Mouse (Mus musculus) urinary bladder, postnatal 10 days (tissue): ENCODE measurements around the gene Cfap46.

Source experiments
- DNase-seq: peaks from one replicate; pipeline ENCODE4 v3.0.0; 2022; ENCODE audit warnings: low spot score

Gene Cfap46

GRCm38 (mm10) chr7:139683706-139684552, at the start of gene Cfap46:
Gene Cfap46, minus strand, starts transcription at chr7:139683817.
- DNase-seq = peak; percentile 30

- DNase-seq = no peak
Measured at GRCm38 (mm10) chr7:139731276-139731696, 47.7 kb upstream of the Cfap46 start.

- no peak for DNase-seq
Measured at GRCm38 (mm10) chr7:139727072-139727471, 43.5 kb upstream of the Cfap46 start.

DNA sequence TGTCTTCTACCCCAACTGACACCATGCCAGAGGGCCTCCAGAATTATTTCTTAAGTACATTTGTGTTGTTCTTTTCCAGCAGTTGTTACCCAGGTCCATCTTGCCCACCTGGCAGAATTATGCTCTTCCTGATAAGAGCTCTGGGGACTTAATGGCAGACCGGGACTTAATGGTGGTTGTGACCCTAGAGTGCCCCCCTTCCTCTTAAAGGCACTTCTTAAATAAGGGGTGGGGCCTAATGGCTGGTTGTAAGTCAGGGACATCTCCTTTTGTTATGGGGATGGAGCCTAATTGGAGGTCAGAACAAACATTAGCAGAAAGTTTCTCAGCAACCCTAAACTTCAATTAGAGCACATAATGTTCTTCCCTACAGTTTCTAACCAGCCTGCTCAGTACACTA, 42.0 kb upstream of the Cfap46 start:
- no peak for DNase-seq

GRCm38 (mm10) chr7:139723986-139724385, 40.4 kb upstream of the Cfap46 start:
- DNase-seq = no peak

GRCm38 (mm10) chr7:139721196-139721595, 37.6 kb upstream of the Cfap46 start:
- no peak for DNase-seq

GRCm38 (mm10) chr7:139717781-139718180, 34.2 kb upstream of the Cfap46 start:
- no peak for DNase-seq

GRCm38 (mm10) chr7:139711821-139712220, 28.2 kb upstream of the Cfap46 start:
- DNase-seq = no peak

GRCm38 (mm10) chr7:139706411-139707120, 22.9 kb upstream of the Cfap46 start:
- no peak for DNase-seq

DNA sequence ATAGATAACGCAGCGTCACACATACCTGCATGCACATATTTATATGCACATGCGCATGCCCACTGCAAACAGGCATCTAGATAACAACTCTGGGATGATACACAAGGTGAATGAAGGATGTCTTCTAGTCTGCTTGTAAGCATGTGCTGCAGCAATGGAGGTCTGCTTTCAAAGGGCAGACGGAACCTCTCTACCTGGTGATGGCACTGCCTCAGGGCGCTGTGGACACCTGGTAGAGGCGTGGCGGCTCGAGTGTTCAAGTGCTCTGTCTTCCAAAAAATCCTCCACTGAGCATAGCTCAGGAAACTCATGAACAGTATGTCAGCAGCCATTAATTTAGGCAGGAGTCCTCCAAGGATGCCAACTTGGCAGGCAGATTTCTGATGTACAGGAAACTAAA, 22.2 kb upstream of the Cfap46 start:
- no peak for DNase-seq

GRCm38 (mm10) chr7:139705081-139705480, 21.5 kb upstream of the Cfap46 start:
- DNase-seq = no peak

DNA sequence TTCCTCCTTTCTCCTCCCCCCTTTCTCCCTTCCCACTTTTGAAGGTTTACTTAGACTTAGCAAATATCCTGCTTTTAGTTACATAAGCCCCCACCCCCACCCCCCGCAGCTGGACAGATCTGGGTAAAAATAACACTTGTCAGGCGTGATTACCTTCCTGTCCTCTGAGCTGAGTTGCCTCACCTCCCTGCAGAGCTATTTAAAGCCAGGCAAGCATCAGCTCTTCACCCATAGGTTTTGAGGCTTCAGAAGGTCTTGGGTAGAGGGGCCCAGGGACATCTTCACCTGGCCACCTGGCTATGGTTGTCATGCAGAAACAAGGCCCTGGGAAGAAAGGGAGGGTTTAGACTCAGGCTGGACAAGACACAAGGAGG, 20.2 kb upstream of the Cfap46 start:
- no peak for DNase-seq

DNA sequence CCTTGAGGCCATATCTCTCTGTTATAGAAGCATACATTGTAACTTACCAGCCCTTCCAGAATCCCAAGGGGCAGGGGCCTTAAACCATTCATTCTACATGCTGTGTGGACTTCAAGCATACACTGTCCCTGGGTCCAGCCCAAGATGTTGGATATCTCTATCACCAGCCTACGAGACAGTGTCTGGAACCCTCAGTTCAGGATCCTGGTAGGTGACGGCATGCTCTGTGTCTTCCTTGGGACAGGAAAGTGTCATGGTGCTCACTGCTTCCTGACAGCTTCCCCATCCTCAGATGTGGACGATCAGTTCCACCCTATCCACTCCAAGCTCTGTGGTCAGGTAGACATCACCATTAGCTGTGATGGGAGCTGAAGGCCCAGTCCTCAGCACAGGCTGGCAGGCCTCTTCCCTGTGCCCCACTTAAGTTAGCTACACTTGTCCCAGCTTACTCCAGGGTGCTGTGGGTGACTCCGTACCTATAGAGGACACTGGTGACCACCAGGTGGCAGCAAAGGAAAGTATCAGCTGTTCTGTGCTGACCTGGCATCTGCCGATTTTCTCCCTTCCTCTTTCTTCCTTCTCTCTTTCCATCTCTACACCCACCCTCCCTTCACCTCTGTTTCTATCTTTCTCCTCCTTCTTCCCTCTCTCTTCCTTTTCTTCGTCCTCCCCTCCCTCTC, 19.7 kb upstream of the Cfap46 start:
- DNase-seq = peak; percentile 53

DNA sequence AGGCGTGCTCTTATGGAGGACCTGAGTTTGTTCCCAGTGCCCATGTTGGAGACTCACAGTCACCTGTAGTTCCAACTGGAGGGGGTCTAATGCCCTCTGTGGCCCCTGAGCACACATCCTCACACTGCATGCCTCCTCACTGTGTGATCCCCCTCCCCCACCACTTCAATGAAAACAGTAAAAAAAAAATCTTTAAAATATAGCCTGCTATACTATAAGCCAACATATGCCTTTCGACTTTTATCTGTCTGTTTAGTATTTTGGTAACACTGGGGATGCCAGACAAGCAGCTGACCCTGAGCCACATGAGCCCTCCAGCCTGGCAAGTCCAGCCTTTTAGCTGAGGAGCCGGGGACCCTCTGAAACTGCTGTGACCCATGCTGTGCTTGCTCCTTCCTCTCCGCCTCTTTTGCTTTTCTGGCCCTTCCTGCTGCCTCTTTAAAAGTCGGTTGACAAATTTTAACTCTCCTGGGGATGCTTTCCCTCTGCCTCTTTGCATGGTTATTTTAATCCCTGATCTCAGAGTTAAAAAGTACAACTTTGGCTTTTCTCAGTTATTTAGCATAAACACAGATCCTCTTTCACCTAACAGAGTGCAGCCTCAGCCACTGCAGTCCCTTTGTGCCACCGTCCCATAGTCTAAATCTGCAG, 18.2 kb upstream of the Cfap46 start:
- DNase-seq = no peak

GRCm38 (mm10) chr7:139692641-139693294, 9.2 kb upstream of the Cfap46 start:
- no peak for DNase-seq

- no peak for DNase-seq
Measured at GRCm38 (mm10) chr7:139692211-139692610, 8.6 kb upstream of the Cfap46 start.

GRCm38 (mm10) chr7:139685336-139685735, 1.7 kb upstream of the Cfap46 start:
- no peak for DNase-seq

- DNase-seq = peak; percentile 53
Measured at GRCm38 (mm10) chr7:139684553-139684929, 924 bp upstream of the Cfap46 start.

DNA sequence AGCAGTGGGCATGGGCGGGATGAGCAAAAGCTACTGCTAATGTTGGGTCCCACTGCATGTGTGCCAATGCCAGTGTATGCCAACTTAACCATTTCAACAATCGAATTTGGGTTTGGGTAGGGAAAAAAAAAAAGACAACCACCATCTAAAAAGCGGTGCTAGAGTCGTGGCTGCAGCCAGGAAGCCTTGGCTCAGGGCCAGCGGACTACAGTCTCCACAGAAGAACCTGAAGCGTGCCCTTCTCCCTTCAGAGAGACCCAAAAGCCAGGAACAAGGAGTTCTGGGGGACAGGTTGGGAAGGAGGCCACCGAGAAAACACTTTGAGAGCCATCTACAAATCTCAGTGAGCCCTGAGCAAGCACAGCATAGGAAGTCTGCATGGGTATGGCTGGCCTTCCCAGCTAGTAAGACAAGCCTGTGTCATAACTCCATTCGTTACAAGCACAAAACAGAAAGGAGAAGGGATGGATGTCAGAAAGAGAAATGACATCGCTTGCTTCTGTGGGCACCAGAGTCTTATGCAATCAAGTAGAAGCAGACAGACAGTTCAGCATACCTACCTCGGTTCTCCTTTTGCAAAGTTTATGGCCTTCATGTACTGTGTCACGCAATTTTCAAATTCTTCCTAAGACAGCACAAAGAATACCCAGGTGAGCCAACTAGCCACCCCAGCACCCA, 1.6 kb downstream of the Cfap46 start:
- no peak for DNase-seq

- DNase-seq = no peak
Measured at GRCm38 (mm10) chr7:139676433-139676832, 7.2 kb downstream of the Cfap46 start.

GRCm38 (mm10) chr7:139666871-139667270, 16.7 kb downstream of the Cfap46 start:
- DNase-seq = no peak
